Mouse (Mus musculus): ENCODE data around the gene Slc24a5. TPM values are rescaled to one million over a fixed set of nuclear protein-coding genes. Genes with fewer than 3 reads are reported as not detected.
"Not testable (repeated sequence)": the region's sequence is repeated elsewhere in the genome, so short reads cannot be mapped to it uniquely, and the experiment has no call there.

Slc24a5 gene
- polyA plus RNA-seq, 1 experiment from 2014 or later = 3.5 TPM

- H3K9me3 ChIP-seq (ENCODE audit: control insufficient read depth, low read depth, low read length) = no peaks in the 10 kb centered on the region
- H3K9ac ChIP-seq (replicated peaks; ENCODE audit: low read depth, low read length) = no peak overlapping the region
- H3K27ac ChIP-seq (ENCODE audit: low read length) = no peak overlapping the region
- no peaks in the 10 kb centered on the region for H3K4me1 ChIP-seq (ENCODE audit: control insufficient read depth, insufficient read depth, low read length)
- H3K36me3 ChIP-seq (ENCODE audit: control insufficient read depth, insufficient read depth, low read length) = peaks cover 27% of the 10 kb centered on the region; the same call in 1 of the 2 replicates
- H3K4me2 ChIP-seq (replicated peaks; ENCODE audit: low read depth, low read length) = no peak overlapping the region
- WGBS = 95% methylated on average over 7 of the region's 7 CpGs
- ATAC-seq (ENCODE audit: insufficient number of reproducible peaks, insufficient read depth, low FRiP score, low read depth) = no peak
- no peak overlapping the region for H3K4me3 ChIP-seq (ENCODE audit: low read depth, low read length)
- no peaks in the 10 kb centered on the region for H3K27me3 ChIP-seq (ENCODE audit: control insufficient read depth, insufficient read depth, low read length)
Measured at GRCm38 (mm10) chr2:125088757-125089156, 20.8 kb downstream of the Slc24a5 start.

GRCm38 (mm10) chr2:125092123-125092522, 24.2 kb downstream of the Slc24a5 start:
- not testable (repeated sequence) for H3K4me3 ChIP-seq (ENCODE audit: low read depth, low read length); H3K27ac ChIP-seq (ENCODE audit: low read length); ATAC-seq (ENCODE audit: insufficient number of reproducible peaks, insufficient read depth, low FRiP score, low read depth); H3K4me2 ChIP-seq (replicated peaks; ENCODE audit: low read depth, low read length); H3K9me3 ChIP-seq (ENCODE audit: control insufficient read depth, low read depth, low read length); H3K4me1 ChIP-seq (ENCODE audit: control insufficient read depth, insufficient read depth, low read length); H3K9ac ChIP-seq (replicated peaks; ENCODE audit: low read depth, low read length); H3K27me3 ChIP-seq (ENCODE audit: control insufficient read depth, insufficient read depth, low read length)
- 77% methylated on average over 2 of the region's 3 CpGs for WGBS
- H3K36me3 ChIP-seq (ENCODE audit: control insufficient read depth, insufficient read depth, low read length) = peaks cover 29% of the 10 kb centered on the region; the same call in 1 of the 2 replicates

- H3K9ac ChIP-seq (replicated peaks; ENCODE audit: low read depth, low read length); H3K27me3 ChIP-seq (ENCODE audit: control insufficient read depth, insufficient read depth, low read length); ATAC-seq (ENCODE audit: insufficient number of reproducible peaks, insufficient read depth, low FRiP score, low read depth); H3K4me2 ChIP-seq (replicated peaks; ENCODE audit: low read depth, low read length); H3K4me3 ChIP-seq (ENCODE audit: low read depth, low read length); H3K9me3 ChIP-seq (ENCODE audit: control insufficient read depth, low read depth, low read length); H3K4me1 ChIP-seq (ENCODE audit: control insufficient read depth, insufficient read depth, low read length); H3K27ac ChIP-seq (ENCODE audit: low read length): not testable (repeated sequence)
- H3K36me3 ChIP-seq (ENCODE audit: control insufficient read depth, insufficient read depth, low read length) = peaks cover 19% of the 10 kb centered on the region
- 98% methylated on average over 13 of the region's 13 CpGs for WGBS
Measured at GRCm38 (mm10) chr2:125104491-125104890, 36.6 kb downstream of the Slc24a5 start.

GRCm38 (mm10) chr2:125106536-125106935, 38.6 kb downstream of the Slc24a5 start:
- not testable (repeated sequence) for ATAC-seq (ENCODE audit: insufficient number of reproducible peaks, insufficient read depth, low FRiP score, low read depth); H3K4me2 ChIP-seq (replicated peaks; ENCODE audit: low read depth, low read length); H3K4me3 ChIP-seq (ENCODE audit: low read depth, low read length); H3K9ac ChIP-seq (replicated peaks; ENCODE audit: low read depth, low read length); H3K4me1 ChIP-seq (ENCODE audit: control insufficient read depth, insufficient read depth, low read length); H3K9me3 ChIP-seq (ENCODE audit: control insufficient read depth, low read depth, low read length); H3K27ac ChIP-seq (ENCODE audit: low read length); H3K27me3 ChIP-seq (ENCODE audit: control insufficient read depth, insufficient read depth, low read length)
- H3K36me3 ChIP-seq (ENCODE audit: control insufficient read depth, insufficient read depth, low read length) = peaks cover 14% of the 10 kb centered on the region
- WGBS = 97% methylated on average over 4 of the region's 4 CpGs

GRCm38 (mm10) chr2:125119381-125120110, 51.6 kb downstream of the Slc24a5 start:
- Histone ChIP-seq H3K4me1 (ENCODE audit: control insufficient read depth, insufficient read depth, low read length) (peaks cover 12% of the 10 kb centered on the region; the same call in 1 of the 2 replicates), H3K9ac (replicated peaks; ENCODE audit: low read depth, low read length) (no peak overlapping the region), H3K4me3 (ENCODE audit: low read depth, low read length) (no peak overlapping the region), H3K36me3 (ENCODE audit: control insufficient read depth, insufficient read depth, low read length) (peaks cover 9% of the 10 kb centered on the region), H3K4me2 (replicated peaks; ENCODE audit: low read depth, low read length) (no peak overlapping the region), H3K9me3 (ENCODE audit: control insufficient read depth, low read depth, low read length) (no peaks in the 10 kb centered on the region), H3K27ac (ENCODE audit: low read length) (no peak overlapping the region), H3K27me3 (ENCODE audit: control insufficient read depth, insufficient read depth, low read length) (no peaks in the 10 kb centered on the region)
- 87% methylated on average over 6 of the region's 6 CpGs for WGBS
- no peak for ATAC-seq (ENCODE audit: insufficient number of reproducible peaks, insufficient read depth, low FRiP score, low read depth)

- Histone ChIP-seq H3K9me3 (ENCODE audit: control insufficient read depth, low read depth, low read length) (no peaks in the 10 kb centered on the region), H3K27me3 (ENCODE audit: control insufficient read depth, insufficient read depth, low read length) (no peaks in the 10 kb centered on the region), H3K4me2 (replicated peaks; ENCODE audit: low read depth, low read length) (peak overlapping the region; percentile 60), H3K27ac (ENCODE audit: low read length) (peak overlapping the region; percentile 85), H3K36me3 (ENCODE audit: control insufficient read depth, insufficient read depth, low read length) (no peaks in the 10 kb centered on the region), H3K9ac (replicated peaks; ENCODE audit: low read depth, low read length) (peak overlapping the region; percentile 89), H3K4me3 (ENCODE audit: low read depth, low read length) (peak overlapping the region; percentile 63), H3K4me1 (ENCODE audit: control insufficient read depth, insufficient read depth, low read length) (peaks cover 12% of the 10 kb centered on the region; the same call in 1 of the 2 replicates)
- ATAC-seq (ENCODE audit: insufficient number of reproducible peaks, insufficient read depth, low FRiP score, low read depth) = no peak
- 5% methylated on average over 4 of the region's 4 CpGs for whole genome bisulfite sequencing
Measured at GRCm38 (mm10) chr2:125122288-125122623, 54.3 kb downstream of the Slc24a5 start.

GRCm38 (mm10) chr2:125122624-125123476, 54.9 kb downstream of the Slc24a5 start:
- Histone ChIP-seq H3K36me3 (ENCODE audit: control insufficient read depth, insufficient read depth, low read length) (no peaks in the 10 kb centered on the region), H3K4me2 (replicated peaks; ENCODE audit: low read depth, low read length) (peak overlapping the region; percentile 60), H3K9me3 (ENCODE audit: control insufficient read depth, low read depth, low read length) (no peaks in the 10 kb centered on the region), H3K27me3 (ENCODE audit: control insufficient read depth, insufficient read depth, low read length) (no peaks in the 10 kb centered on the region), H3K27ac (ENCODE audit: low read length) (peak overlapping the region; percentile 85), H3K4me1 (ENCODE audit: control insufficient read depth, insufficient read depth, low read length) (peaks cover 12% of the 10 kb centered on the region; the same call in 1 of the 2 replicates), H3K9ac (replicated peaks; ENCODE audit: low read depth, low read length) (peak overlapping the region; percentile 89), H3K4me3 (ENCODE audit: low read depth, low read length) (peak overlapping the region; percentile 63)
- ATAC-seq (ENCODE audit: insufficient number of reproducible peaks, insufficient read depth, low FRiP score, low read depth) = peak; percentile 76
- WGBS = under 1% methylated on average over 49 of the region's 59 CpGs

- H3K4me1 ChIP-seq (ENCODE audit: control insufficient read depth, insufficient read depth, low read length) = peaks cover 12% of the 10 kb centered on the region; the same call in 1 of the 2 replicates
- H3K9me3 ChIP-seq (ENCODE audit: control insufficient read depth, low read depth, low read length) = no peaks in the 10 kb centered on the region
- whole genome bisulfite sequencing = 1% methylated on average over 37 of the region's 48 CpGs
- H3K27ac ChIP-seq (ENCODE audit: low read length) = peak within 1 kb of the TSS; percentile 85
- H3K4me3 ChIP-seq (ENCODE audit: low read depth, low read length) = peak within 1 kb of the TSS; percentile 63
- ATAC-seq (ENCODE audit: insufficient number of reproducible peaks, insufficient read depth, low FRiP score, low read depth) = peak; percentile 89
- H3K9ac ChIP-seq (replicated peaks; ENCODE audit: low read depth, low read length) = peak within 1 kb of the TSS; percentile 89
- no peaks in the 10 kb centered on the region for H3K27me3 ChIP-seq (ENCODE audit: control insufficient read depth, insufficient read depth, low read length)
- peak within 1 kb of the TSS; percentile 60 for H3K4me2 ChIP-seq (replicated peaks; ENCODE audit: low read depth, low read length)
- H3K36me3 ChIP-seq (ENCODE audit: control insufficient read depth, insufficient read depth, low read length) = no peaks in the 10 kb centered on the region
Measured at GRCm38 (mm10) chr2:125123477-125123852, 55.5 kb downstream of the Slc24a5 start, which contains the start of gene Myef2. TSS of gene Myef2 (minus strand) at chr2:125123661.

Data from stomach, embryonic 14.5 days (tissue).